Mouse (Mus musculus) cerebellum, adult 9-10 months (tissue): ENCODE measurements around the gene Trabd2b.

Experiments
- DNase-seq: peaks from one replicate; pipeline ENCODE4 v3.0.0; 2022

The Trabd2b gene

GRCm38 (mm10) chr4:114500317-114500716, 93.8 kb downstream of the Trabd2b start:
- DNase-seq: no peak

GRCm38 (mm10) chr4:114501048-114501447, 94.5 kb downstream of the Trabd2b start:
- no peak for DNase-seq

GRCm38 (mm10) chr4:114501611-114502010, 95.1 kb downstream of the Trabd2b start:
- no peak for DNase-seq

GRCm38 (mm10) chr4:114504227-114505041, 97.9 kb downstream of the Trabd2b start:
- no peak for DNase-seq

GRCm38 (mm10) chr4:114509601-114510000, 103.1 kb downstream of the Trabd2b start:
- no peak for DNase-seq

- DNase-seq: no peak
Measured at GRCm38 (mm10) chr4:114511649-114512048, 105.1 kb downstream of the Trabd2b start.

GRCm38 (mm10) chr4:114513149-114513548, 106.6 kb downstream of the Trabd2b start:
- DNase-seq: no peak

- no peak for DNase-seq
Measured at GRCm38 (mm10) chr4:114515330-114515771, 108.8 kb downstream of the Trabd2b start.

- no peak for DNase-seq
Measured at GRCm38 (mm10) chr4:114516651-114517050, 110.1 kb downstream of the Trabd2b start.

- DNase-seq: no peak
Measured at GRCm38 (mm10) chr4:114518061-114518460, 111.5 kb downstream of the Trabd2b start.

- no peak for DNase-seq
Measured at GRCm38 (mm10) chr4:114518571-114518970, 112.0 kb downstream of the Trabd2b start.

- no peak for DNase-seq
Measured at GRCm38 (mm10) chr4:114519321-114519720, 112.8 kb downstream of the Trabd2b start.

GRCm38 (mm10) chr4:114519966-114520365, 113.4 kb downstream of the Trabd2b start:
- no peak for DNase-seq

- no peak for DNase-seq
Measured at GRCm38 (mm10) chr4:114523335-114524188, 117.0 kb downstream of the Trabd2b start.

- DNase-seq: no peak
Measured at GRCm38 (mm10) chr4:114531591-114531990, 125.1 kb downstream of the Trabd2b start.

- no peak for DNase-seq
Measured at GRCm38 (mm10) chr4:114533894-114534754, 127.6 kb downstream of the Trabd2b start.

GRCm38 (mm10) chr4:114537376-114537974, 131.0 kb downstream of the Trabd2b start:
- no peak for DNase-seq

- DNase-seq: no peak
Measured at GRCm38 (mm10) chr4:114540031-114540430, 133.5 kb downstream of the Trabd2b start.

GRCm38 (mm10) chr4:114541221-114541620, 134.7 kb downstream of the Trabd2b start:
- DNase-seq: no peak

GRCm38 (mm10) chr4:114542136-114542535, 135.6 kb downstream of the Trabd2b start:
- DNase-seq: no peak

GRCm38 (mm10) chr4:114545481-114546200, 139.1 kb downstream of the Trabd2b start:
- DNase-seq: no peak
